Mouse (Mus musculus) intestine, postnatal 0 days (tissue): Measurements from ENCODE around the gene Eps8l3. TPM values are rescaled to one million over a fixed set of nuclear protein-coding genes. Genes with fewer than 3 reads are reported as not detected.
"Not testable (repeated sequence)": the region's sequence is repeated elsewhere in the genome, so short reads cannot be mapped to it uniquely, and the experiment has no call there.

Experiments used
- ATAC-seq: fragments of 200-750 bp; cut with Nextera tagmentation; 2 replicates; pipeline ENCODE4 v1.8.0; 2017; ENCODE audit warnings: mild to moderate bottlenecking, moderate TSS enrichment, moderate library complexity
- H3K27ac ChIP-seq: fragments of 300-500 bp; sonication (generic); 2 replicates; pipeline ENCODE4 v1.5.1; 2014; ENCODE audit warnings: mild to moderate bottlenecking, low read depth, low read length, moderate library complexity
- H3K27me3 ChIP-seq: fragments of 300-500 bp; sonication (generic); replicated peaks from 2 replicates; pipeline ENCODE4 v1.6.1; 2014; ENCODE audit warnings: low read length, mixed read lengths; ENCODE audit not compliant: control insufficient read depth, insufficient read depth
- H3K36me3 ChIP-seq: fragments of 300-500 bp; sonication (generic); 2 replicates; pipeline ENCODE4 v1.6.1; 2014; ENCODE audit warnings: mild to moderate bottlenecking, moderate library complexity; ENCODE audit not compliant: control insufficient read depth, insufficient read depth
- H3K4me1 ChIP-seq: fragments of 300-500 bp; sonication (generic); replicated peaks from 2 replicates; pipeline ENCODE4 v1.6.1; 2014; ENCODE audit warnings: antibody characterized with exemption, low read length, mixed read lengths; ENCODE audit not compliant: control insufficient read depth, insufficient read depth
- H3K4me2 ChIP-seq: fragments of 300-500 bp; sonication (generic); replicated peaks from 2 replicates; pipeline ENCODE4 v1.6.1; 2014; ENCODE audit warnings: low read depth, mild to moderate bottlenecking, moderate library complexity
- H3K4me3 ChIP-seq: fragments of 300-500 bp; sonication (generic); 2 replicates; pipeline ENCODE4 v1.5.1; 2014; ENCODE audit warnings: low read depth, low read length
- H3K9ac ChIP-seq: fragments of 300-500 bp; sonication (generic); 2 replicates; pipeline ENCODE4 v1.6.1; 2014; ENCODE audit warnings: mild to moderate bottlenecking, low read depth, low read length
- H3K9me3 ChIP-seq: fragments of 300-500 bp; sonication (generic); 2 replicates; pipeline ENCODE4 v1.6.1; 2016; ENCODE audit warnings: mixed run types; ENCODE audit not compliant: control insufficient read depth
- CTCF ChIP-seq: sonication (generic); IDR thresholded peaks from 2 replicates; pipeline ENCODE4 v1.5.1; 2016; ENCODE audit warnings: low read depth, mild to moderate bottlenecking, control low read depth, antibody characterized with exemption, moderate library complexity
- WGBS: fragments of 180-500 bp; shearing (Covaris S2); extraction: QIAGEN DNeasy Blood & Tissue Kit; methylation state at CpG from one replicate; pipeline ENCODE4 v1.1.7; 2014; 5-methylcytosine and 5-hydroxymethylcytosine counted together
- polyA plus RNA-seq: library from polyadenylated mRNA; unstranded; fragments of >200 nt; fragmentation: Nextera tagmentation; extraction: Ambion mirVana; gene quantifications from 2 replicates; pipeline ENCODE4 v1.2.1, GENCODE M21; 2015

Eps8l3 gene
- polyA plus RNA-seq, 1 experiment from 2014 or later, result 475 TPM

- ATAC-seq, result no peak
- Histone ChIP-seq H3K36me3 (no peaks in the 10 kb centered on the region), H3K4me1 (no peaks in the 10 kb centered on the region), H3K4me2 (no peak overlapping the region), H3K4me3 (no peak overlapping the region), H3K9me3 (no peaks in the 10 kb centered on the region), H3K27ac (no peak overlapping the region), H3K9ac (no peak overlapping the region), H3K27me3 (0 out of 2 replicates have a peak, but pooled peaks cover 5% of the 10 kb centered on the region)
- no peak for TF ChIP-seq CTCF
- 34% methylated on average over 6 of the region's 6 CpGs for WGBS
Measured at GRCm38 (mm10) chr3:107857646-107858045, 19.4 kb upstream of the Eps8l3 start.

GRCm38 (mm10) chr3:107861483-107861882 is 15.5 kb upstream of the Eps8l3 start:
- H3K36me3 ChIP-seq, H3K27me3 ChIP-seq, H3K4me1 ChIP-seq, H3K9me3 ChIP-seq, H3K4me2 ChIP-seq, H3K9ac ChIP-seq, H3K4me3 ChIP-seq, H3K27ac ChIP-seq, ATAC-seq: not testable (repeated sequence)
- WGBS, result 76% methylated on average over 5 of the region's 5 CpGs

- no peak for TF ChIP-seq CTCF
- H3K4me2 ChIP-seq, result no peak overlapping the region
- H3K27me3 ChIP-seq, result no peaks in the 10 kb centered on the region
- no peak overlapping the region for H3K9ac ChIP-seq
- ATAC-seq, result no peak
- peaks cover 3% of the 10 kb centered on the region; the same call in 1 of the 2 replicates for H3K4me1 ChIP-seq
- H3K27ac ChIP-seq, result no peak overlapping the region
- no peaks in the 10 kb centered on the region for H3K36me3 ChIP-seq
- WGBS, result 79% methylated on average over 2 of the region's 2 CpGs
- no peaks in the 10 kb centered on the region for H3K9me3 ChIP-seq
- no peak overlapping the region for H3K4me3 ChIP-seq
Measured at GRCm38 (mm10) chr3:107862471-107862870, 14.6 kb upstream of the Eps8l3 start.

GRCm38 (mm10) chr3:107863471-107863870 is 13.6 kb upstream of the Eps8l3 start:
- Histone ChIP-seq H3K27ac (no peak overlapping the region), H3K36me3 (no peaks in the 10 kb centered on the region), H3K9ac (no peak overlapping the region), H3K27me3 (no peaks in the 10 kb centered on the region), H3K4me2 (no peak overlapping the region), H3K4me3 (no peak overlapping the region), H3K4me1 (peaks cover 3% of the 10 kb centered on the region; the same call in 1 of the 2 replicates), H3K9me3 (no peaks in the 10 kb centered on the region)
- TF ChIP-seq CTCF, result no peak
- ATAC-seq, result no peak
- 77% methylated on average over 5 of the region's 5 CpGs for WGBS

GRCm38 (mm10) chr3:107863898-107864603 is 13.0 kb upstream of the Eps8l3 start:
- Histone ChIP-seq H3K27ac (no peak overlapping the region), H3K4me3 (no peak overlapping the region), H3K9me3 (no peaks in the 10 kb centered on the region), H3K9ac (no peak overlapping the region), H3K4me1 (peaks cover 3% of the 10 kb centered on the region; the same call in 1 of the 2 replicates), H3K27me3 (no peaks in the 10 kb centered on the region), H3K36me3 (no peaks in the 10 kb centered on the region), H3K4me2 (no peak overlapping the region)
- peak; percentile 4; the same call in 1 of the 2 replicates for ATAC-seq
- peak; percentile 96 for TF ChIP-seq CTCF
- 10% methylated on average over 2 of the region's 2 CpGs for WGBS

GRCm38 (mm10) chr3:107865364-107866091 is 11.5 kb upstream of the Eps8l3 start:
- ATAC-seq, result peak; percentile 61
- WGBS, result 42% methylated on average over 10 of the region's 10 CpGs
- no peak overlapping the region for H3K9ac ChIP-seq

More at GRCm38 (mm10) chr3:107865364-107866091, 11.5 kb upstream of the Eps8l3 start:
- H3K4me3 ChIP-seq, result no peak overlapping the region
- H3K27ac ChIP-seq, result peak overlapping the region; percentile 74
- H3K4me2 ChIP-seq, result peak overlapping the region; percentile 17
- no peaks in the 10 kb centered on the region for H3K9me3 ChIP-seq
- no peaks in the 10 kb centered on the region for H3K36me3 ChIP-seq
- peaks cover 9% of the 10 kb centered on the region; the same call in 1 of the 2 replicates for H3K4me1 ChIP-seq
- TF ChIP-seq CTCF, result no peak
- H3K27me3 ChIP-seq, result no peaks in the 10 kb centered on the region
